Mouse (Mus musculus) layer of hippocampus, adult 6 months (tissue): ENCODE results near the gene Dennd5b. TPM values are rescaled to one million over a fixed set of nuclear protein-coding genes. Genes with fewer than 3 reads are reported as not detected.

Source experiments
- long read RNA-seq, 2 experiments: library from polyadenylated mRNA; unstranded; transcript quantifications; one replicate each; pipeline ENCODE4 v2.0.0; 2019 to 2020
- polyA plus RNA-seq: library from polyadenylated mRNA; unstranded; fragments of <200 nt; fragmentation: Nextera tagmentation; gene quantifications from 2 replicates; pipeline ENCODE4 v1.2.3, GENCODE M21; 2021

Dennd5b gene
- polyA plus RNA-seq, result 17.9 and 21.5 TPM in 2 replicates
- long read RNA-seq, experiment 1, full-length matches to known transcripts, result 1 of 20 reads
- long read RNA-seq, experiment 1, partial matches to known transcripts, result 13 of 20 reads
- long read RNA-seq, experiment 1, other reads (novel, unspliced or antisense), result 6 of 20 reads
- long read RNA-seq, experiment 2, full-length matches to known transcripts, result 12 of 54 reads
- long read RNA-seq, experiment 2, partial matches to known transcripts, result 10 of 54 reads
- long read RNA-seq, experiment 2, other reads (novel, unspliced or antisense), result 32 of 54 reads

DNA sequence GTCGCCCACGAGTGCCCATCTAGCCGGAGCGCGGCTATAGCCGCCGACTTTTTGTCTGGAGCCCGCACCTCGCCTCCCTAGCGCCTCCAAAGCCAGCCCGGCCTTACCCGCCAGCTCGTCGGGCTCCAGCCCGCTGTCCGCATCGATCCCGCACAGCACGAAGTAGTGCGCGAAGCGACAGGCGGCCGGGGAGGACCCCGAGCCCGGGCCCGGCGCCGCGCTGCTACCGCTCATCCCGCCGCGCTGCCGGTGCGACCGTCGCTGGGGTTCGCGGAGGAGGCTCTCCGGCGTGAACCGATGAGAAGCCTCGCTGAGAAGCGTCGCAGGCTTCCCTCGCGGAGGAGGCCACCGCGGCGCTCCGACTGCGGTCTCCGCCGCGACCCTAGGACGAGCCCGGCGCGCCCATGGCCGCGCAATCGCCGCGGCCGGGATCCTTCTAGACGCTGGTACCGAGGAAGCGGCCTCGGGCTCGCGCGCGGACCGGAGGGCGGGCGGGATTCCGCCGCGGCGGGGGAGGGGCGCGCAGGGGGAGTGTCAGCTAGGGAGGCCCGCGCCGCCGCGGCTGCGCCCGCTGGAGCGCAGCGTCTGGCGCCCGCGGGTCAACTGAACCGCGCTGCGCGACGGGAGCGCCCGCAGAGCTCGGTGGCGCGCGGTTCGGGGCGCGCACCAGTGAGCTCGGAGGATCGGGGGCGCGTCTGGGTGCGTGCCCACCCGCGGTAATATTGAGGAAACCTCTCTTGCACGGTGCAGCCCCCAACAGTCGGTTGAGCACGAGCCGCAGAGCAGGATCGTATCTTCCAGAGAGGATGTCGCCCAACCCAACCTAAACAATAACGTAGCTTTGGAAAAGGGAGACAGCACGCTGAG is at the start of gene Dennd5b:
Gene Dennd5b, minus strand, starts transcription at position 605 of the 867 bp plus-strand sequence.

DNA sequence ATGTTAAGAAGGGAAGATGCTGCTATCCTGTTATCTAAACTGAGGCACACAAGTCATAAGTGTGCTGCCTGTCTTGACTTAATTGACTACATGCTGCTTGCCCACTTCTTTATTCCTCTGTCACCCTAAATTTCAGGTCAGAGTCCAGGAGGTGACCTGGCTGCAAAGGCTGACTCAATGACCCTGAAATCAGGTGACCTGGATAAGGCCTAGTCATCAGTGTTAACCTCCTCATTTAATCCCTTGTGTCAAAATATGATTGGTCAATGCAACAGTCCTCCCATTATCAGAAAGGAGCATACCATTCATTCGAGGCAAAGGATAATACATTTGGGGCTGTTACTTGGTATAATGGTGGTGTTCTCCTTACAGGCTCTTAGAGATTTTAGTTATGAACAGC is 38.0 kb upstream of the Dennd5b start, which contains the start of gene Etfbkmt:
Gene Etfbkmt, plus strand, starts transcription at position 379 of the 400 bp plus-strand sequence.

DNA sequence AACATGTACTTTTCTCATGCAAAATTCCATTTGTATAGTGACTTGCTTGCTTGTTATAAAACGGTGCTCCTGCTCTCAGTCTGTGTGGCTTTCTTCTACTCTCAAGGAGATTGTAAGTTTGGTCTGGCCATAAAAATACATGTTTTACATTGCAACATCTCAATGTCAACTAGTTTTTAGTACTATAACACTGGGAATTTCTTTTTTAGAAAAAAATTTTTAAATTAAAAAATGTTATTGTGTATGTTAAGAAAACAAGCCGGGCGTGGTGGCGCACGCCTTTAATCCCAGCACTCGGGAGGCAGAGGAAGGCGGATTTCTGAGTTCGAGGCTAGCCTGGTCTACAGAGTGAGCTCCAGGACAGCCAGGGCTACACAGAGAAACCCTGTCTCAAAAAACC is 28.4 kb upstream of the Dennd5b start, which contains the start of gene Gm10203:
Gene Gm10203, plus strand, starts transcription at position 301 of the 400 bp plus-strand sequence.

GRCm38 (mm10) chr6:148946409-148946742 is 155.1 kb downstream of the Dennd5b start, which contains the start of gene Sinhcaf:
Gene Sinhcaf, minus strand, starts transcription at chr6:148946467.

Other genes with a start within 250 kb of the Dennd5b start
- 0.38 and 0.64 TPM in 2 replicates for gene Caprin2, start 205.4 kb downstream of the Dennd5b start, polyA plus RNA-seq
- gene Sinhcaf, start 155.2 kb downstream of the Dennd5b start, polyA plus RNA-seq, result 1.2 and 3.1 TPM in 2 replicates
- gene Gm10203, start 28.5 kb upstream of the Dennd5b start, polyA plus RNA-seq, result not detected in 2 replicates
- 3.6 and 5.4 TPM in 2 replicates for gene Etfbkmt, start 38.2 kb upstream of the Dennd5b start, polyA plus RNA-seq
- gene Amn1, start 87.0 kb upstream of the Dennd5b start, polyA plus RNA-seq, result 36.2 and 37.3 TPM in 2 replicates
- gene Resf1, start 207.7 kb upstream of the Dennd5b start, polyA plus RNA-seq, result 5.2 and 5.9 TPM in 2 replicates